Mouse (Mus musculus) lung, adult 2 months (tissue): ENCODE data around the gene Skil.

Experiments used
- CTCF ChIP-seq: fragments of 200-500 bp; IDR thresholded peaks from 2 replicates; pipeline ENCODE4 v1.5.1; 2011; ENCODE audit warnings: mild to moderate bottlenecking, low read length, control low read depth; ENCODE audit not compliant: insufficient read depth
- POLR2A ChIP-seq: fragments of 200-500 bp; IDR thresholded peaks from 2 replicates; pipeline ENCODE4 v1.6.1; 2011; ENCODE audit warnings: low read depth, mild to moderate bottlenecking, control low read depth, low read length, borderline replicate concordance; ENCODE audit errors: extremely low read depth

DNA sequence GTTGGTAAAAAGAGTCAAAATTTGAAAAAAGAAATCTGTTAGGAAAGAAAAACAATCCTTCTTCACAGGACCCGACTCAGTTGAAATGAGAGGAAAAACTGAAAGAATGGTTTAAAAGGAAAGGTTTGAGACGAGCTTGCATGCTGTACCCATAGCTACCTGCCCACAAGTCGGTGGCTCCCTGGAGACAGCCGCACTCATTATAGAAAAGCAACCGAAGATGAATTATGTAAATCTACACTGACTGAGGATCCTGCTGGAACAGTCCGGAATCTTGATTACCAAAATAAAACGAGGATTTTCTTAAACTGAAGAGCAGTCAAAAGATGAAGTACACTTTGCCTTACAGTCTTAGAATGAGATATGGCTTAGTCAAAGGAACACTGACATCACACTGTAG is 26.4 kb upstream of the Skil start:
- TF ChIP-seq POLR2A (no peak), CTCF (no peak)
